Mouse (Mus musculus) heart, adult 11 months (tissue): ENCODE data around the gene Pus7.

ENCODE experiments used
- DNase-seq: peaks from one replicate; pipeline ENCODE4 v3.0.0; 2022

Pus7 gene

GRCm38 (mm10) chr5:23782931-23783877 lies at the start of gene Pus7:
Gene Pus7, minus strand, starts transcription at chr5:23783711.
- peak; percentile 99 for DNase-seq

DNA sequence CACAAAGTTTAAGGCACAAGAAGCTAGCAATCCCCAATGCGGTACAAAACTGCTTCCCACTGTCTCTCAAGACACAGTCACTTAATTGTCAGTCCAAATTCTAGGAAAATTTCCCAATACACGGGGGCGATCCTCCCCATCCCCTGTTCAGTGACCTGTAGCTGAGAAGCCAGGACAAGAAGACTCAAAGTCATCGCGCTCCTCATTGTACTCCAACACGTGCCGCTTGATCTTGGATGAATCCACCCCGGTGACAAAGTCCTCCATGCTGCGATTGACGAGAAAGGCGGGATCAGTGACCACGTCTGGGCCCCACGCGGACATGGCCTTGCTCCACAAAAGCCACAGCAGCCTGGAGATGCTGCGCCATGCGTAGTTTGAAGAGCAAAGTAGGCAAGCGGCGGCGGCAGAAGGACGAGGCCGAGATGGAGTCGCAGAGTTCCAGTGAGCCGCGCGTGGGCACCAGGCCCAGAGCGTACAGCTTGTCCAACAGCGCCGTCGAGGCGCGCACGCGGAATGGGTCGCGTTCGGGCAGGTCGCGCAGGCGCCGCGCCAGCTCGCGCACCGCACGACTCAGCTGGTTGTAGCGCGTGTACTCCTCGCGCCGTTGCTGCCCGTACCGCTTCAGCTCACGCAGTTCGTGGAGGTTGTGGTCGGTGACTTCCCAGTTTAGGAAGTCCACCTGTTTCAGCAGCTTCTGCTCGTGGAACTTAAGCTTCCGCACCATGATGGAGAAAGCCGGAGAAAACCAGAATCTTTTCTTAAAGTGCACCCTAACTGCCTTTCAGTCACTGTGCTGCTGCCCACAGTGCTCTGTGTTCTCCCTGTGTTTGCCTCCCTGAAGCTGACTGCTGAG lies 47.6 kb upstream of the Pus7 start:
- DNase-seq: peak; percentile 89

DNA sequence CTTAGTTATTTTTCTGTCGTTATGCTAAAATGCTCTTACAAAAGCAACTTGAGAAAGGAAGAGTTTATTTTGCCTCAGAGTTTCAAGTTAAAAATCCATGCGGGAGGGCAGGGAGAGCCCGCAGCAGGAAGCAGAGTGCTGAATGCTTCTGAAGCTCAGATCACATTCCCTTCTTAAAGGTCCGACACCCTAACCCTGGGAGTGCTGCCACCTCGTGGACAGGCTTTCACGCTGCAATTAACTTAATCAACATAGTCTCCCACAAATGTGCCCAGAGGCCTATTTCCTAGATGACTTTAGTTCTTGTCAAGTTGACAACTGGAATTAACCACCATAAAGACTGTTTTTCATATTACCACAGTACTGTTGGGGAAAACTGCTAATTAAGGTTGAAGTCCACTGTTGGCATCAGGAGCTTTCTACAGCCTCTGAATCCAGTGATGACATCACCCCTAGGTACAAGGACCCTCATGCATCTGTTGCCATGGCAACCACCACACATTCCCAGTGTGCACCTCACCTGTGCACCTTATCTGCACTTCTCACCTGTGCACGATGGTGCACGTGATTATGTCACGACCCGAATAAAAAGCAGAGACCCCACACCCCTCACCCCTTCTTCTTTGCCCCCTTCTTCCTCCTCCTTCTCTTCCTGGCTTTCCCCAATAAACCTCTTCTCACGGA lies 43.0 kb upstream of the Pus7 start:
- DNase-seq: no peak

DNA sequence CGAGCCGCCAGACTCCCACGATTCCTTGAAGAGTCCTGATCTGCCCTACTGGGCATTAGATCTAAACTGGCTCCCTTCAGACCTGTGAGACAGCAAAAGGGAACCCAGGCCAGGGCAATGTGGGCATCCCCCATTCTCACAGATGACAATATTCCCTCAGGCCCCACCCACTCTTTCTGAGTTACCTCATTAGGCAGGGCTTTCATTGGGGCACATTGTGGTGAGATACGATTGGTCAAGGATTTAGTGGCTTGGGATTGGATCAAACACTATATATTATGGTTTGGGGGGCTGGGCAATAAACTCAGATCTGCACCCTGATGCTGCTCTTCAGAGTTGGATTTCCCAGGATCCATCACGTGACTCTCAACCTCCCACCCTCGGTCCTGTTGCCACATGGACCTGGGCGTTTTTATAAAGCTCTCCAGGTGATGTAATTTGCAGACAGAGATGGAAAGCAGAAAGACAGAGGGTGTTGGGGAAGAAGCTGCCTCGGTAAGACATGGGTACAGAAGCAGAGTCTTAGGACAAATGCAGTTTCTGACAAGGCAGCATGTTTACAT lies 40.7 kb upstream of the Pus7 start:
- peak; percentile 73 for DNase-seq

GRCm38 (mm10) chr5:23822306-23822705 lies 38.8 kb upstream of the Pus7 start:
- peak; percentile 70 for DNase-seq

- peak; percentile 86 for DNase-seq
Measured at GRCm38 (mm10) chr5:23816681-23817080, 33.2 kb upstream of the Pus7 start.

- peak; percentile 1 for DNase-seq
Measured at GRCm38 (mm10) chr5:23814841-23815240, 31.3 kb upstream of the Pus7 start.

GRCm38 (mm10) chr5:23792726-23793125 lies 9.2 kb upstream of the Pus7 start:
- no peak for DNase-seq

- DNase-seq: no peak
Measured at GRCm38 (mm10) chr5:23789078-23789612, 5.6 kb upstream of the Pus7 start.

- no peak for DNase-seq
Measured at GRCm38 (mm10) chr5:23788390-23788830, 4.9 kb upstream of the Pus7 start.

GRCm38 (mm10) chr5:23787536-23788389 lies 4.3 kb upstream of the Pus7 start, which contains the start of gene Rint1:
Gene Rint1, plus strand, starts transcription at chr5:23787711.
- peak; percentile 98 for DNase-seq

- DNase-seq: no peak
Measured at GRCm38 (mm10) chr5:23782051-23782810, 1.3 kb downstream of the Pus7 start.

DNA sequence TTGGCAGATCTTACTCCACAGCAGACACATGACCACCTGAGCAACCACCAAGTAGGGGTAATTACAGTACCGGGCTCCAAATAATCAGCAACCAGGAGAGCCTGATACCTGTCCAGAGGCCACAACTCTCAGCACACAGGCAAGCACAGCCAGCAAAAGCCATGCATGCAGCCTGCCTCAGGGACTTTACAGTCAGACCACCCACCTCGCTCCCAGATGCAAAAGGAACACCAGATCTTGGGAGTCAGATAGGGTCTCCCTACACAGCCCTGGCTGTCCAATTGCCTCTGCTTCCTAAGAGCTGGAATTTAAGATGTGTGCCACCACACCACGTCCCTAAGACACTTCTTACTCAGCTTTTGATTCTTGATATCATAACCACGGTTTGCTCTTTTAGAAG lies 2.3 kb downstream of the Pus7 start:
- DNase-seq: no peak

GRCm38 (mm10) chr5:23780516-23780915 lies 3.0 kb downstream of the Pus7 start:
- DNase-seq: no peak

DNA sequence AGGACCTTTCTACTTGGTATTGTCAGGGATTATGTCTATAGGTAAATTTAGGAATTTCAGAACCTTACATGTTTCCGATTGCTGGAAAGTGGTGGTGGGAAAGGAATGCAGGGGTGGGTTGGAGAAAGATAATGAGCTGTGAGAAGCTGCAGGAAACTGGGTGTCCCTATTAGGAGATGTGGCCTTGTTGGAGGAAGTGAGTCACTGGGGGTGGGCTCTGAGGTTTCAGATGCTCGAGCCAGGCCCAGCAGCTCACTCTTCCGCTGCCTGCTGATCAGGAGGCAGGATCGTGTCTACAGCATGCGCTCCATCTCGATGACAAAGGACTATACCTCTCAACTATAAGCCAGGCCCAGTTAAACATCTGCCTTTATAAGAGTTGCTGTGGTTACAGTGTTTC lies 9.3 kb downstream of the Pus7 start:
- DNase-seq: no peak

- no peak for DNase-seq
Measured at GRCm38 (mm10) chr5:23771105-23771504, 12.4 kb downstream of the Pus7 start.

- no peak for DNase-seq
Measured at GRCm38 (mm10) chr5:23764557-23764956, 19.0 kb downstream of the Pus7 start.

GRCm38 (mm10) chr5:23762531-23762930 lies 21.0 kb downstream of the Pus7 start:
- DNase-seq: no peak

GRCm38 (mm10) chr5:23758633-23759032 lies 24.9 kb downstream of the Pus7 start:
- no peak for DNase-seq

- no peak for DNase-seq
Measured at GRCm38 (mm10) chr5:23756368-23756767, 27.1 kb downstream of the Pus7 start.
